Mouse (Mus musculus) 416B (cell line): ENCODE measurements around the gene Samm50.
"Not testable (repeated sequence)": the region's sequence is repeated elsewhere in the genome, so short reads cannot be mapped to it uniquely, and the experiment has no call there.

Source experiments
- DNase-seq: peaks from one replicate; pipeline ENCODE4 v3.0.0; 2011; ENCODE audit warnings: low read depth

Samm50 gene

DNA sequence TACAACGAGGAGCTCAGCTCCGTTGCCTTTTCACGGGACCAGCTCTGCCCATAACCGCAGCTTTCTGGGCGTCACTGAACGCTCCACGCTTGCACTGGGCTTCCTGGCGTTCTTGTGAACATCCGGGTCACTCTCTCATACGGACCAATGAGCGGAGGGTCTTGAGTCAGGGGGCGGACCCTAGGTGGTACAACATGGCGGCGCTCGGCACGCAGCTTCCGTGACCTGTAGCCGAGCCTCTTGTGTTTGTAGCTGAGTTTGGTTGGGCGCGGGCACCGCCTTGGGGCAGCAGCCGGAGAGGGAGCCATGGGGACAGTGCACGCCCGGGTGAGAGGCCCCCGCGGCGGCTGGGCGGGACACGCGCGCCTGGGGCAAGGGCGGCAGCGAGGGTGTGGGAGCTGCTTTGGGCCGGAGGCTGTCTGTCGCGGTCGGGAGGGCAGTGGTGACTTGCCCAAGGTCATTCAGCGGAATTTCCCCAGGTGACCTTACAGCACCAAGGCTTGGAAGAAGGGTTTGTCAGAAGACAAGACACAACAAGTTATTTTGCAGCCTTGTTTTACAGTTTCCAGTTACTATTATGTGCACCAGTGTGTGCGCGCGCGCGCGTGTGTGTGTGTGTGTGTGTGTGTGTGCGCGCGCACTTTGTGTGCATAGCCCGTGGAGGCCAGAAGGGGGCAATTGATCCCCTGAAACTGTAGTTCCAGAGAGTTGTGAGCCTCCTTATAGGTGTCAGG is at the start of gene Samm50:
Samm50 (plus strand) TSS at position 184 of the 734 bp plus-strand sequence.
- DNase-seq, result peak; percentile 97

DNA sequence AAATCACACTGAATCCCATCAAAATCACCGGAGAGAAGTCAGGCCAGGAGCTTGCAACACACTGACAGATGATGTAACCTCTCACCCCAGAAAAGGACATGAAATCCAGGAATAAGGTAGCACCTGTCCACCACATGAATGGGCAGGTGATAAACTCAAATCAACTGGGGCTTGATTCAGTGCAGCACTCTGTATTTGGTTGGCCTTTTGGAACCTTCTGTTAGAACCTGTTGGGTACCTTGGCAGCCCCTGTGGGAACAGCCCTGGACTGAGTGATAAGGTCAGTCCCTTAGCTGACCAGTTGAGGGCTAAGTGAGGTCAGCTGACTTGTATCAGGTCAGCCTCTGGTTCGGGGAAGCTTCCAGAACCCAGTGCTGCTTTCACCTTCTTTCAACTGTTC is 35.9 kb upstream of the Samm50 start:
- DNase-seq, result no peak

GRCm38 (mm10) chr15:84157530-84157929 is 34.5 kb upstream of the Samm50 start:
- DNase-seq, result not testable (repeated sequence)

DNA sequence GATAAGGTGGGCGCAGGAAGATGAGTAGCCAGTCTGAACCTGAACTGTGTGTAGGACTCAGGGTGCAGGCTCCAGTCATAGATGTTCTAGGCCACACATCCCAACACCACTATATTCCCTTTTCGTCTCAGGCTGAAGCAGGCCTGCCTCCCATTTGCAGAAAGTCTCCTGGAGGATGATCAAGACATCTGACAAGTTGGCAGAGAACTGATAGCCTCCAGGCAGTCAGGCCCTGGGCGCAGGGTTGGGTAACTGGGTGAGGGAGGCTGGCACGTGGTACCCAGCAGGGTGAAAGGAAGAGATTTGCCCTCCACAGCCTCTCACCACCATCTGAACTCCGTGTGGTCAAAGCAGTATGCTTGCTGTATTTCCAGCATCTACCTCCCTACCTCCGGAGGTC is 30.2 kb upstream of the Samm50 start:
- DNase-seq, result no peak

- DNase-seq, result no peak
These were observed 25.2 kb upstream of the Samm50 start for GRCm38 (mm10) chr15:84166818-84167217.

- no peak for DNase-seq
These were observed 24.4 kb upstream of the Samm50 start, which contains the start of gene Pnpla3 for GRCm38 (mm10) chr15:84167600-84167999. Gene Pnpla3, plus strand, starts transcription at chr15:84167837.

DNA sequence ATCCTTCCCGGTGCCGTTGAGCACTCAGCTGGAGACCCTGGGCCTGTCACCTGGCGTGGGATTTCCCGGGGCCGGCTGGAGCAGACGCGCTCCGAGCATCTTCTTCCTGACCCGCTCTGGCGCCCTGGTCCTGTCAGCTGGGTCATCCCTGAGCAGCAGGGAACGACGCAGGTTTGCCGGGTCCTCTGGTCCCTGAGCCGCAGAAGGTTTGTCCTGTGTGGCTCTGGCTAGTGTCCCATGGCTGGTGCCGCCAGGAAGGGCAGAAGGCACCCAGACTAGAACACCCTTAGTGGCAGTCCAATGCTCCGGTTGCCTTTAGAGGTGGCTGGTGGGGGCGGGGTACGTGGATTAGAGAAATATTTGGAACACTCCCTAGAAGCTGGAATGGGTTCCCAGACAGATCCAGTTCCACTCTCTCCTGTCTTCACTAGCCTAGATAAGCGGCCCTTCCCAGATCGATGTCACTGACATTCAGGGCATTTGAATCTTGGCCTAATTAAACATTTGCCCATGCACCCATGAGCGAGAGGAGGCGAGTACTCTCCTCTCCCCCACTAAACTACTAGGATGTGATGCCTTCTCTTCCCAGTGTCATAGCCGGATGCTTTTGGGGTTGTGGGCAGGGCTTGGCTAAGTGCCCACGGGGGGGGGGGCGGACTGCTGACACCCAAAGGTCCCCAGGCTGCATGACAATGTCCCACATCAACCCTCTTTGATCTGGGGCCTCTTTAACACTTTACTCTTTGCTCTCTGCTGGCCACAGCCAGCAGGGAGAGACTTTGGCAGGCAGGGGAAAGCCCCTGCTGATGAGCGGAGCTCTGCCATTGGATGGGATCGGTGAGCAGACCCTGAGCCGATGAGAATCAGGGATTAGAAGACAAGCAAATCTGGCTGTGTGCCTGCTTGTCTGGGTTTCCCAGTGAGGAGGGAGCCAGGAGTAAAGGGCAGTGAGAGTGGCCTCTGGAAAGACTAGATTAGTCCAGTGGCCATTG is 23.6 kb upstream of the Samm50 start:
- no peak for DNase-seq

DNA sequence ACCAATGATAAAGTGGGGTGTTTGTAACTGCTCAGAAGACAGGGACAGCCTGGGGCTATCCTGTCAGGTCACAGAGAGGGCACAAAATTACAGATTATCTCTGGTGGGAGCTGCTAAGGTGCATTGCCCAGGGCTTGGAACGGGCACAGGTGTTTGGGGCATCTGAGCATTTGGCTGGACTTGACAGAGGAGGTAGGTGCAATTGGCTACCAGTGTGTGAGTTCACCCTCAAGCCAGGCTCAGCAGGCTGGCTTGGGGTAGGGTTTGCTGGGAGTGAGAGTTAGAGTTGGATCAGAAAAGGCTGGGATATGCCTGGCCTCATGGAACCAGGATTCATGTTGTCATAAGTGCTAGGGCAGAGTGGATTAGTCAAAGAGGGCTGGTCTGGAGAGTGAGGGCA is 22.5 kb upstream of the Samm50 start:
- DNase-seq, result no peak

DNA sequence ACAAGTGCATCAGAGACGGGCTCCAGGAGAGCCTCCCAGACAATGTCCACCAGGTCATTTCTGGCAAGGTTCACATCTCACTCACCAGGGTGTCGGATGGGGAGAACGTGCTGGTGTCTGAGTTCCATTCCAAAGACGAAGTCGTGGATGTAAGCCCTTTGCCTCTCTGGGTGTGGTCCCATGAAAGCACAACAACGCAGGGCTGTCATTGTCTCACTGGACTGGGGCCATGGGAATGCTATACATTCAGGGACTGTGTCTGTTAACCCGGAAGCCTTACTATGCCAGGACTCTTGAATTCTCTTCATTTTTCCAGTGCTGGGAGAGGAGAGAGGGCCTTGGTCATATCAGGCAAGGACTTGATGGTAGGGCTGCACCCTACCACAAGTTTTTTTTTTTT is 20.9 kb upstream of the Samm50 start:
- DNase-seq, result no peak

DNA sequence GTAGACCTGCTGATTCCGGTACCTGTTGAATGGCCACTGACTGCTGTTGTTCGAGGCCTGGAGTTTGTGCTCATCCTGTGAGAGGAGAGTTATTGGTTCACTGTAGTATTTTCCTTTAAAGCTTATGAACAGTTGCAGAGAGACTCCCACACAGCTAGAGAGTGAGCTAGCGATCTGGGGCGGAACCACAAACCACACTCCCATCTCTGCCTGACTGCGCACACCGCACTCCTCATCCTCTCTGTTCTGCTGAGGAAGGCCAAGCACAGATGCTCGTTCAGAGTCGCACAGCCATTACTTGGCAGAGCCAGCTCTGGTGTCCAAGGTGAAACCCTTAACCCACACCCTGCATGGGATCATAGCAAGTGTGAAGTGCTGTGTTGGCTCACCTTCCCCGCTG is 13.3 kb upstream of the Samm50 start:
- DNase-seq, result no peak

- no peak for DNase-seq
These were observed 10.0 kb upstream of the Samm50 start for GRCm38 (mm10) chr15:84182000-84182399.

DNA sequence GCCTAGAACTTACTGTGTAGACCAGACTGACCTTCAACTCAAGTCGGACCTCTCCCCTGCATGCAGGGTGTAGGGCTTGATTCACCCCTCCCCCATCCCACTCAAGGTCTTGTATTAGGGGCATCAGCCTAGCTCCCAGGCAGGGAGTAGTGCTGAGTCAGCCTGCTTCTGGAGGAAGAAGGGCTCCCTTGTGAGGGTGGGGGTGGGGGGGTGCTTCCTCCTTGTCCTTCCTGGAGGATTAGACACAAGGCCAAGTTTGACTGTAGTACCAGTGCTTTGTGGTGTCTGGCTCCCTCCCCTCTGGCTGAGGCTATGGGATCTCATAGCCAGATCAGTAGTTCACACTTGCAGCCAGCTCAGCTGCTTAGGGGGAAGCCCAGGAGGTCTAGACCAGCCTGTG is 8.1 kb upstream of the Samm50 start:
- peak; percentile 78 for DNase-seq

DNA sequence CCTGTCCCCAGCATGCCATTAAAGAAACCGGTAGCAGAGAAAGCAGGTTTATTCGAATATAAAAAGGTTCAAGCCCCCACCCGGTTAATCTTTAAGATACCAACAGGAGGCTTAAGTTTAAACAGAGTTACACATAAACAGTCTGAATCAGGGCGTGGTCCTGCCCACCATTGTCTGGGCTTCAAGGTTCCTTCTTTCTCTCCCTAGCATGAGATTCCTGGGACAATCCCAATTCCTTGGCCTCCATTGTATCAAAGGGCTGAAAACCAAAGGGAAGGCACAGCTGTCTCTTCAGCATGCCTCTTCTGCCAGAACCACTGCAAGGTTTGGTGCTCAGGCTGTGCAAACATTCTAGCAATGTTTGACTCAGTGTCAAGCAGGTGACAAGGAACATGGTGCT is 5.8 kb upstream of the Samm50 start:
- no peak for DNase-seq

GRCm38 (mm10) chr15:84188887-84189530 is 3.0 kb upstream of the Samm50 start:
- no peak for DNase-seq

GRCm38 (mm10) chr15:84189881-84190280 is 2.2 kb upstream of the Samm50 start:
- DNase-seq, result peak; percentile 66

DNA sequence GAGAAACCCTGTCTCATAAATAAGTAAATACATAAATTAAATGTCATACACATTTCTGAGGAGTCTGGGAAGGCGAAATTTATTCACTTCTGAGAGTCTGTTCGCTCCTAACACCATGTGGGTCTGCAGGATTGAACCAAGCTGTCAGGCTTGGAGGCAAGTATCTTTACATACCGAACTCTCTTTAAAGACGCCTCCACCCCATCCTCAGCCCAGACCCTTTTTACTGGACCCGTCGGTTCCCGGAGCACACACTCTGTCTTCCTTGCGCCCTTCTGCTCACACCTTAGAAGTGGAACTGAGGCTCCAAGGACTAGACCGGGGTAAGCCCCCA is 350 bp upstream of the Samm50 start:
- no peak for DNase-seq

- no peak for DNase-seq
These were observed 4.6 kb downstream of the Samm50 start for GRCm38 (mm10) chr15:84196486-84197165.

DNA sequence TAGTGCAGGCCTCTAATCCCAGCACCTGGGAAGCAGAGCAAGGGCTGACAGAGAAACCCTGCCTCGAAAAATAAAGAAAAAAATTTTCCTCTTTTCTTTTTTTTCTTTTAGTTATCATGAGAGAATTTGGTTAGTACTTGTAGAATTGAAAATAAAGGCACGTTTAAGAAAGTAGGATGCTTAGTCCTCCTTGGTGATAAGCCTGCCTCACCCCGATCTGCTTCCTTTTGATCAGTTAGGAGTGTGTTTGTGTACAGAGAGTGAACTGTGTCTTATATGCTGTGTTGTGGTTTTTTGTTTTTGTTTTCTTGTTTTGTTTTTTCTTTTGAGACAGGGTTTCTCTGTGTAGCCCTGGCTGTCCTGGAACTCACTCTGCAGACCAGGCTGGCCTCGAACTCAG is 15.3 kb downstream of the Samm50 start:
- DNase-seq, result no peak

- peak; percentile 97 for DNase-seq
These were observed 17.7 kb downstream of the Samm50 start for GRCm38 (mm10) chr15:84209517-84210412.

DNA sequence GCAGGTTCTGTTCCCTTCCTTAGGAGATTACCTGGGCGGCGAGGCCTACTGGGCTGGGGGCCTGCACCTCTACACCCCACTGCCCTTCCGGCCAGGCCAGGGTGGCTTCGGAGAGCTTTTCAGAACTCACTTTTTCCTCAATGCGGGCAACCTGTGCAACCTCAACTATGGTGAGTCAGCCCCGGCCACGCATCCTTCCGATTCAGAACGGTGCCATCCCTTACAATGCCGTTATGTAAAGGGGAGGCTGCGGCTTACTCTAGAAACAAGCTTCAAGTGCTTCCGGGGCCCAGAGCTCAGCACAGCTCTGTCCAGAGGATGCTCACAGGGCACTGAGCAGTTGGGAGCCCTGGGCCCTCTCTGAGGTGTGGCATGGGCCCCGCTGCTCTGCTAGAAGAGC is 18.4 kb downstream of the Samm50 start:
- DNase-seq, result peak; percentile 93

- DNase-seq, result no peak
These were observed 18.9 kb downstream of the Samm50 start for GRCm38 (mm10) chr15:84210941-84211340.
